Comparison of ENCODE assay signal across 17 mouse cellular contexts in genomic region chr1:25034161-25034560, GRCm38 (mm10).
A peak's percentile ranks its signal among the peaks of the same experiment; 100 is the strongest.
DNase-seq lines count a peak whose midpoint lies in the region; ATAC-seq and TF ChIP-seq lines count a peak whose summit lies in the region.
"Had no signal": no experiment of that assay in that cellular context is flagged by ENCODE, and none has a peak within 500 bp of the region (broad histone marks: within the 10 kb centered on the region; RNA-seq: fewer than 3 reads in every experiment).

No protein-coding gene starts in this region.

- peaks cover 14% of the 10 kb centered on the region for H3K4me1 ChIP-seq in hindbrain, embryonic 15.5 days (replicated peaks)
- peaks cover 11% of the 10 kb centered on the region for H3K4me1 ChIP-seq in neural tube, embryonic 15.5 days
- H3K4me1 ChIP-seq: embryonic facial prominence, embryonic 12.5 days; limb, embryonic 15.5 days had no signal

- TF ChIP-seq CTCF in layer of hippocampus, adult 2 months (conservative IDR thresholded peaks at IDR 0.05) = no peak

- peak overlapping the region; percentile 93 for H3K27ac ChIP-seq in layer of hippocampus, adult 2 months
- peak overlapping the region; percentile 41; the same call in 1 of the 2 replicates for H3K27ac ChIP-seq in hindbrain, embryonic 15.5 days (replicated peaks)
- no peak overlapping the region; the same call in 1 of the 2 replicates for H3K27ac ChIP-seq in neural tube, embryonic 15.5 days (replicated peaks)
- H3K27ac ChIP-seq: embryonic facial prominence, embryonic 12.5 days; limb, embryonic 15.5 days had no signal

- H3K36me3 ChIP-seq in hindbrain, embryonic 15.5 days = no peaks in the 10 kb centered on the region
- no peaks in the 10 kb centered on the region for H3K36me3 ChIP-seq in neural tube, embryonic 15.5 days
- H3K36me3 ChIP-seq: embryonic facial prominence, embryonic 12.5 days; G1E; limb, embryonic 15.5 days had no signal

- no peaks in the 10 kb centered on the region for H3K9me3 ChIP-seq in hindbrain, embryonic 15.5 days
- H3K9me3 ChIP-seq in neural tube, embryonic 15.5 days (replicated peaks) = no peaks in the 10 kb centered on the region
- H3K9me3 ChIP-seq: embryonic facial prominence, embryonic 12.5 days; limb, embryonic 15.5 days had no signal

- peak overlapping the region; percentile 32 for H3K4me2 ChIP-seq in hindbrain, embryonic 15.5 days
- H3K4me2 ChIP-seq in neural tube, embryonic 15.5 days = 0 out of 2 replicates have a peak overlapping the region, but pooled peaks have one; percentile 22
- H3K4me2 ChIP-seq: embryonic facial prominence, embryonic 12.5 days; limb, embryonic 15.5 days had no signal

- no peak overlapping the region for H3K9ac ChIP-seq in hindbrain, embryonic 15.5 days
- H3K9ac ChIP-seq in neural tube, embryonic 15.5 days (replicated peaks) = no peak overlapping the region
- H3K9ac ChIP-seq: embryonic facial prominence, embryonic 12.5 days; limb, embryonic 15.5 days had no signal

- H3K4me3 ChIP-seq in layer of hippocampus, adult 2 months = peak overlapping the region; percentile 14; the same call in 1 of the 2 replicates
- no peak overlapping the region for H3K4me3 ChIP-seq in hindbrain, embryonic 15.5 days
- H3K4me3 ChIP-seq in neural tube, embryonic 15.5 days (replicated peaks) = no peak overlapping the region
- H3K4me3 ChIP-seq: embryonic facial prominence, embryonic 12.5 days; limb, embryonic 15.5 days had no signal

- no peak for DNase-seq in layer of hippocampus, adult 2 months (ENCODE audit: low spot score in 2 of 2)
- no peak for DNase-seq in layer of hippocampus, adult 11-12 months (ENCODE audit: low spot score)
- DNase-seq in cerebellum, postnatal 14 days = peak; percentile 72 to 73
- DNase-seq in adrenal gland, postnatal 4 days (ENCODE audit: low spot score in 2 of 2) = no peak
- DNase-seq in heart, adult 18-20 months = no peak
- no peak for DNase-seq in lung, adult 18-20 months
- DNase-seq: B cell, adult 2 months; heart, adult 11 months; heart, postnatal 14 days; kidney, adult 2 months; right cerebral cortex, postnatal 14 days had no signal

- peak; percentile 72 for ATAC-seq in hindbrain, embryonic 15.5 days (ENCODE audit: low FRiP score, low read depth)
- ATAC-seq in neural tube, embryonic 15.5 days (ENCODE audit: low FRiP score) = peak; percentile 47; the same call in 1 of the 2 replicates
- ATAC-seq: lung, postnatal 0 days had no signal

- H3K27me3 ChIP-seq in hindbrain, embryonic 15.5 days = no peaks in the 10 kb centered on the region
- no peaks in the 10 kb centered on the region for H3K27me3 ChIP-seq in neural tube, embryonic 15.5 days (replicated peaks)
- H3K27me3 ChIP-seq: embryonic facial prominence, embryonic 12.5 days; limb, embryonic 15.5 days had no signal

- WGBS in hindbrain, embryonic 15.5 days = 42% methylated on average over 10 of the region's 10 CpGs
- WGBS in neural tube, embryonic 15.5 days = 49% methylated on average over 10 of the region's 10 CpGs

Comparison
In these comparisons a context has a peak if more than half of its experiments do, and no peak if none do; other contexts are left out.
1. DNase-seq: peak in cerebellum, postnatal 14 days (2 of 2); none in layer of hippocampus, adult 2 months (0 of 2), layer of hippocampus, adult 11-12 months (single experiment), adrenal gland, postnatal 4 days (0 of 2), heart, adult 18-20 months (0 of 2) and lung, adult 18-20 months (0 of 2).